Mouse (Mus musculus) central nervous system, embryonic 14 days (tissue): Measurements from ENCODE around the gene Fxyd6. TPM values are rescaled to one million over a fixed set of nuclear protein-coding genes. Genes with fewer than 3 reads are reported as not detected.

Experiments
- polyA plus RNA-seq: library from polyadenylated mRNA; depleted of rRNA; stranded (reverse); fragments of >200 nt; gene quantifications from 2 replicates; pipeline ENCODE4 v1.2.3, GENCODE M21; 2012; rRNA removed

Fxyd6 gene
- polyA plus RNA-seq: 274 and 279 TPM in 2 replicates

DNA sequence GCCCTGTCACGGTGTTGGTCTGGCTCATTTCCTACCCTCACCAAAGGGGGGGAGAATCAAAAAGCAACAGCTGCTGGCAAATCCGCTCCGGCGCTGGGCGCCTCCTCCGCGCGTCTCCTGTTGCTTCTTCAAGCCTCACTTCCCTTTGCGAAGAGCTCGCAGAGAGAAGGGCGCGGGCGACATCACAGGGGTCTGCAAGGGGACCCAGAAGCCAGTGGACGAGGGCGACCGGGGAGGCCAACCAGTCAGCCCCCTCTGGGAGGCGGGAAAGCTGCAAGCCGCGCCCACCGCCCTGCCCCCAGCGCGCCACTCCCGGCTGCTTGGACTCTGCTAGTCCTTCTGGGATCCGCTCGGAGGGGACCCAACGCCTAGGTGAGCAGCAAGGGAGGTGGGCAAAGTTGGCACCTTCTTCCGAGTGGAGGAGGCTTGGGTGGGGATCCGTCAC is at the start of gene Fxyd6:
Gene Fxyd6, plus strand, starts transcription at position 69 of the 445 bp plus-strand sequence.

DNA sequence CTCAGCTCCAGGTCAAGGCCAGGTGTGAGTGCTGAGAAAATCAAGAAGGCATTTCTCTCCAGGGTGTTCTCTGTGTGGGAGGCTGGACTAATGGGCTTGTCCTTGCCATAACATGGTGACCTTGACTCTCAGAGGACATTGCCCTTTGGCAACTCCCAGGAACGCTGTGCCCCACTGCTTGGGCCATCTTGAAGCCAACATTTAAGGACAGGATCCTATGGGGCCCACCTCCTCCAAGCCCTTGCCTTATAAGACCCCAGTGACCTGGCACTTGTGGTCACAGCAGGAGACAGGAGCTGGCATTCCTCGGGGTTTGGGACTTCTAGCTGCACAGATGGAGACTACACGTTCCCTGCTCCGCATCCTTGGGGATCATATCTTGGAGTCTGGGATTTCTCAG is 29.4 kb downstream of the Fxyd6 start, which contains the start of gene Fxyd2:
Gene Fxyd2, plus strand, starts transcription at position 236 of the 400 bp plus-strand sequence.

DNA sequence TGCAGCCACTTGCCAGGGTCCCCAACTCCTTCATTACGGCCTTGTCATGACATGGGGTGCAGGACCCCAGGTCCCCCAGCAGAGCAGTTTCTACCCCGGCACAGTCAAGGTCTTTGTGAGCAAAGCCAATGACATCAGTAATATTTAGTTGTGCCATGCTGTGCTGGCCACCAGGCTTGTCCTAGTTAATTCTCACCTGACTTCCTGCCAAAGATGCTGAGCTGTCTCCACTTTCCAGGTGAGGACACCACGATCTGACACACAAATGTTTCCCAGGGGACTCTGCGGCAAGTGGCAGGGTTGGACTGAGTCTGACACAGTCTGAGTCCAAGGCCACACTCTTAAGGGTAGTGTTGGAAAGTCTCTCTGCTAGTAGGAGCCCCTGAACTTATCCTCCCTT is 56.5 kb downstream of the Fxyd6 start, which contains the start of gene Dscaml1:
Gene Dscaml1, plus strand, starts transcription at position 173 of the 400 bp plus-strand sequence.

Other genes with a start within 250 kb of the Fxyd6 start
- gene Scn4b, start 231.8 kb upstream of the Fxyd6 start, polyA plus RNA-seq: 0.17 and 0.30 TPM in 2 replicates
- 0.06 and 0.11 TPM in 2 replicates for gene BC049352, start 188.2 kb upstream of the Fxyd6 start, polyA plus RNA-seq
- 0.18 TPM in 1 of 2 replicates, not detected in the other for gene Tmprss4, start 166.1 kb upstream of the Fxyd6 start, polyA plus RNA-seq
- 0.90 and 1.1 TPM in 2 replicates for gene Il10ra, start 101.0 kb upstream of the Fxyd6 start, polyA plus RNA-seq
- gene Tmprss13, start 51.1 kb upstream of the Fxyd6 start, polyA plus RNA-seq: 0.02 and 0.14 TPM in 2 replicates
- gene Fxyd2, start 29.5 kb downstream of the Fxyd6 start, polyA plus RNA-seq: 9.3 and 9.8 TPM in 2 replicates
- gene Dscaml1, start 56.4 kb downstream of the Fxyd6 start, polyA plus RNA-seq: 23.3 and 26.7 TPM in 2 replicates